Mouse (Mus musculus) intestine, embryonic 16.5 days (tissue): Measurements from ENCODE around the gene Igf2bp2. TPM values are rescaled to one million over a fixed set of nuclear protein-coding genes. Genes with fewer than 3 reads are reported as not detected.

Experiments
- ATAC-seq: fragments of 200-750 bp; cut with Nextera tagmentation; 2 replicates; pipeline ENCODE4 v1.8.0; 2017; ENCODE audit warnings: moderate TSS enrichment, moderate library complexity
- H3K27ac ChIP-seq: fragments of 300-500 bp; sonication (generic); 2 replicates; pipeline ENCODE4 v1.5.1; 2014; ENCODE audit warnings: mild to moderate bottlenecking, low read length
- H3K27me3 ChIP-seq: fragments of 300-500 bp; sonication (generic); replicated peaks from 2 replicates; pipeline ENCODE4 v1.6.1; 2014; ENCODE audit warnings: low read length, control low read depth, mixed read lengths; ENCODE audit not compliant: control insufficient read depth, insufficient read depth
- H3K36me3 ChIP-seq: fragments of 300-500 bp; sonication (generic); 2 replicates; pipeline ENCODE4 v1.6.1; 2014; ENCODE audit warnings: low read length, control low read depth; ENCODE audit not compliant: control insufficient read depth, insufficient read depth
- H3K4me1 ChIP-seq: fragments of 300-500 bp; sonication (generic); 2 replicates; pipeline ENCODE4 v1.6.1; 2014; ENCODE audit warnings: low read length, control low read depth, mixed read lengths; ENCODE audit not compliant: control insufficient read depth, insufficient read depth
- H3K4me2 ChIP-seq: fragments of 300-500 bp; sonication (generic); 2 replicates; pipeline ENCODE4 v1.6.1; 2014; ENCODE audit warnings: low read depth, low read length, control low read depth
- H3K4me3 ChIP-seq: fragments of 300-500 bp; sonication (generic); 2 replicates; pipeline ENCODE4 v1.5.1; 2014; ENCODE audit warnings: mild to moderate bottlenecking, low read length
- H3K9ac ChIP-seq: fragments of 300-500 bp; sonication (generic); 2 replicates; pipeline ENCODE4 v1.6.1; 2014; ENCODE audit warnings: low read depth, low read length
- H3K9me3 ChIP-seq: fragments of 300-500 bp; sonication (generic); 2 replicates; pipeline ENCODE4 v1.6.1; 2016; ENCODE audit warnings: low read length, control low read depth; ENCODE audit not compliant: control insufficient read depth
- WGBS: fragments of 180-500 bp; shearing (Covaris S2); extraction: QIAGEN DNeasy Blood & Tissue Kit; methylation state at CpG from one replicate; pipeline ENCODE4 v1.1.7; 2014; 5-methylcytosine and 5-hydroxymethylcytosine counted together
- polyA plus RNA-seq: library from polyadenylated mRNA; unstranded; fragments of >200 nt; fragmentation: Nextera tagmentation; extraction: Ambion mirVana; gene quantifications from 2 replicates; pipeline ENCODE4 v1.2.1, GENCODE M21; 2015

The Igf2bp2 gene
- polyA plus RNA-seq, 1 experiment from 2014 or later = 97.7 TPM

DNA sequence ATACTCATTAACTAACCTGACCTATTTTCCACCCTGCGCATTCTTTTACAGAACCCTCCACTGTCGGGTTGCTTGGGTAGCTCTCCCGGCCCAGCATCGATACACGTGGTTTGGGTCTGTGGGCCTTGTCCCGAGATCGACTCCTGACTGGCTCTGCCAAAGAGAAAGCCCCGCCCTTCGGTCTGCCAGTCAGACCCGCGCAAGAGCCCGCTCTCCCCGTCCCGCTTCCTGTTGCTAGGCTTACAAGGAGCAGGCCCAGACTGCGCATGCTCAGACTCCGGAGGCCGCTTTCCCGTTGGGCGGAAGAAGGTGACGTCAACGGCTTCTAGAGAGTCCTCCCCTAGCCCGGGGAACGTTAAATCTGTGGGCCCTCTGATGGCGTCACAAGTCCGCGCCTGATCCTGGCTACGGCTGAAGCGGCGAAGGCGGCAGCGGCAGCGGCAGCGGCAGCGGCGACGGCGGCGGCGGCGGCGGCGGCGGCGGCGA, 154.0 kb downstream of the Igf2bp2 start, which contains the start of gene Senp2:
Gene Senp2, plus strand, starts transcription at position 386 of the 486 bp plus-strand sequence.
- WGBS = under 1% methylated on average over 38 of the region's 45 CpGs
- ATAC-seq = peak; percentile 98

More for the DNA sequence above, 154.0 kb downstream of the Igf2bp2 start, which contains the start of gene Senp2:
- H3K4me1 ChIP-seq = peaks cover 7% of the 10 kb centered on the region
- H3K4me3 ChIP-seq = peak within 1 kb of the TSS; percentile 99
- H3K9ac ChIP-seq = peak within 1 kb of the TSS; percentile 94
- H3K9me3 ChIP-seq = no peaks in the 10 kb centered on the region
- no peaks in the 10 kb centered on the region for H3K36me3 ChIP-seq
- no peaks in the 10 kb centered on the region for H3K27me3 ChIP-seq
- H3K27ac ChIP-seq = peak within 1 kb of the TSS; percentile 73
- peak within 1 kb of the TSS; percentile 71 for H3K4me2 ChIP-seq

Other genes with a start within 250 kb of the Igf2bp2 start
- gene Tmem41a, start 215.7 kb downstream of the Igf2bp2 start, polyA plus RNA-seq = 102 and 113 TPM in 2 replicates
- 39.0 and 40.8 TPM in 2 replicates for gene Liph, start 167.6 kb downstream of the Igf2bp2 start, polyA plus RNA-seq
- gene Senp2, start 153.8 kb downstream of the Igf2bp2 start, polyA plus RNA-seq = 28.2 and 29.5 TPM in 2 replicates
- 264 and 282 TPM in 2 replicates for gene Tra2b, start 102.7 kb upstream of the Igf2bp2 start, polyA plus RNA-seq